Mouse (Mus musculus): Measurements from ENCODE around the gene Ppp1cc. TPM values are rescaled to one million over a fixed set of nuclear protein-coding genes. Genes with fewer than 3 reads are reported as not detected.

Gene Ppp1cc
- polyA plus RNA-seq, 1 experiment: 73.9 TPM

DNA sequence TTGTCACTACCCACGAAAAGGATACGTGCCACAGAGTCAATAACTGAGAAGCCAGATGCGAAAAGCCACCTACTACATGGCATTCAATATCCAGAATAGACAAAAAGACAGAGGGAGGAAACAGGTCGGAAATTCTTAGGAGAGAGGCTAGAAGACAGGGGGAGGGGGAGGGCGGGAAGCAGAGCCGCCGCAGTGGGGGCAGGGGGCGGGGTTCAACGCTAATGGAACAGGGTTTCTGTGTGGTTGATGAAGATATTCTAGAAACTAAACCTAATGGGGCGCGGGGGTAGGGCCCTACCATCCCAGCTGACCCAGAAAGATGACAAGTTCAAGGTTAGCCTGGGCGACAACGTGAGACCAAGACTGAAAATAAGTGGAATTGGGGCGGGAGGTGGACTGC lies 4.1 kb upstream of the Ppp1cc start:
- TF ChIP-seq CTCF (IDR thresholded peaks at IDR 0.05; ENCODE audit: extremely low read depth, insufficient read depth, insufficient read length, insufficient replicate concordance) (no peak), POLR2A (IDR thresholded peaks at IDR 0.05; ENCODE audit: low read depth, low read length) (no peak)
- 46% methylated on average over 13 of the region's 14 CpGs for WGBS
- no peak overlapping the region for H3K27ac ChIP-seq (ENCODE audit: insufficient read depth, low read length)
- H3K4me3 ChIP-seq (ENCODE audit: extremely low read depth, insufficient read depth, insufficient read length): no peak overlapping the region
- DNase-seq (ENCODE audit: low read depth in 1 of 2, low spot score in 2 of 2): no peak
- no peaks in the 10 kb centered on the region for H3K36me3 ChIP-seq (ENCODE audit: control insufficient read depth, insufficient read depth, low read length)
- H3K4me1 ChIP-seq (ENCODE audit: control insufficient read depth, insufficient read depth, insufficient read length): no peaks in the 10 kb centered on the region
- no peaks in the 10 kb centered on the region for H3K27me3 ChIP-seq (ENCODE audit: control insufficient read depth, insufficient read depth, low read length)

DNA sequence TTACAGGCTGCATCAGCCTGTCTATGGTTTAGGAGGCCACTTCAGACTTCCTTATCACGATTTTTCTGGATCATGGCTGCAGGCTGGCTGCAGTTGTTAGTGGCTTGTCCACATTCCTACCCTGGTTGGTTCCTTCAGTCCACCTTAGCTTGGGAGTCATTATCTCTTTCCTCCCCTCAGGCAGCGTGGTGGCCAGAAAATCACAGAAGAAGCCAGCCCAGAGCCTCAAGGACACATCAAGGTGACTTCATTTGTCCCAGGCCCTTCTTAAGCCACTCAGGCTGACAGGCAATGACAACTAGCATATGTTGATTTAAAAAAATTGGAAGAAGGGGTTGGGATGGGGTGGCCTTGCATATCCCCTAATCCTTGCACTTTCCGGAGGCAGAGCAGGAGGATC lies 3.3 kb upstream of the Ppp1cc start:
- Histone ChIP-seq H3K27ac (ENCODE audit: insufficient read depth, low read length) (no peak overlapping the region), H3K4me1 (ENCODE audit: control insufficient read depth, insufficient read depth, insufficient read length) (no peaks in the 10 kb centered on the region), H3K36me3 (ENCODE audit: control insufficient read depth, insufficient read depth, low read length) (no peaks in the 10 kb centered on the region), H3K4me3 (ENCODE audit: extremely low read depth, insufficient read depth, insufficient read length) (no peak overlapping the region), H3K27me3 (ENCODE audit: control insufficient read depth, insufficient read depth, low read length) (no peaks in the 10 kb centered on the region)
- TF ChIP-seq POLR2A (IDR thresholded peaks at IDR 0.05; ENCODE audit: low read depth, low read length) (no peak), CTCF (IDR thresholded peaks at IDR 0.05; ENCODE audit: extremely low read depth, insufficient read depth, insufficient read length, insufficient replicate concordance) (no peak)
- DNase-seq (ENCODE audit: low read depth in 1 of 2, low spot score in 2 of 2): no peak
- whole genome bisulfite sequencing: 74% methylated on average over 3 of the region's 3 CpGs

DNA sequence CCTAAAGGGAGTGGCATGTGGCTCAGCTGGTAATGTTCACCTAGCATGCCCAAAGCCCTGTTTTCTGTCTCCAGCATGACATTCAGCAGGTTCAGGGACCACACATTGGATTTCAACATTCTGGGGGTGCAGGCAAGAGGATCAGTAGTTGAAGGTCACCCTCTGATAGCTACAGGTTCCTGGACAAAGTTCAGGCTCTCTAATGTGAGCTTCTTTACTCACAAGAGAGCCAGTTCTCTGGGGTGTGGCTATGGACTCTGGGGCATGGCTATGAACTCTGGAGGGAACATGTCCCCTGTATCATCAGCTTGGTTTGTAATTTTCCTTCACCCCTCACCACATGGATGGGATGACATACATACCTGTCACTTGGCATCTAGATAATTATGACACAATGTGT lies 2.5 kb upstream of the Ppp1cc start:
- no peak for DNase-seq (ENCODE audit: low read depth in 1 of 2, low spot score in 2 of 2)
- TF ChIP-seq CTCF (IDR thresholded peaks at IDR 0.05; ENCODE audit: extremely low read depth, insufficient read depth, insufficient read length, insufficient replicate concordance): no peak
- no peak for TF ChIP-seq POLR2A (IDR thresholded peaks at IDR 0.05; ENCODE audit: low read depth, low read length)
- no peaks in the 10 kb centered on the region; the same call in 1 of the 2 replicates for H3K36me3 ChIP-seq (ENCODE audit: control insufficient read depth, insufficient read depth, low read length)
- no peaks in the 10 kb centered on the region for H3K27me3 ChIP-seq (ENCODE audit: control insufficient read depth, insufficient read depth, low read length)
- no peak overlapping the region for H3K4me3 ChIP-seq (ENCODE audit: extremely low read depth, insufficient read depth, insufficient read length)
- peaks cover under 1% of the 10 kb centered on the region; the same call in 1 of the 2 replicates for H3K4me1 ChIP-seq (ENCODE audit: control insufficient read depth, insufficient read depth, insufficient read length)
- H3K27ac ChIP-seq (ENCODE audit: insufficient read depth, low read length): no peak overlapping the region

DNA sequence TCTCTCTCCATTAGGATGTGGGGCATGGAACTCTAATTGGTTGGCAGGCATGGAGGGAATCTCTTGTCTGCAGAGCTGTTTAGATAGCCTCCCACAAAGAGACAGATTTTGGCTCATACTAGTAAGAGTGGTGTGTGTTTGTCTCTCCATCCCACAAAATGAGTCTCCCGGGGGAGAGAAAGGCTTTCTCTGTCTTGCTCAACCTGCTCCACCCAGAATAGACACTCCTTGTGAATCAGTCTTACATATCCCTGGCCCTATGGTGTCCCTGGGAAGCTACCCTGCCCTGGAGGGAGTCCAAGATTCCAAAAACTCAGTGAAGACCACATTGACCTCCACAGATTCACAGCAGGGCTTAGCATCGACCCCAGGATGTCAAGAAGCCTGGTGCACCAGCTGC lies 1.6 kb upstream of the Ppp1cc start:
- H3K36me3 ChIP-seq (ENCODE audit: control insufficient read depth, insufficient read depth, low read length): no peaks in the 10 kb centered on the region; the same call in 1 of the 2 replicates
- DNase-seq (ENCODE audit: low read depth in 1 of 2, low spot score in 2 of 2): no peak
- H3K4me3 ChIP-seq (ENCODE audit: extremely low read depth, insufficient read depth, insufficient read length): no peak overlapping the region
- H3K27me3 ChIP-seq (ENCODE audit: control insufficient read depth, insufficient read depth, low read length): no peaks in the 10 kb centered on the region
- TF ChIP-seq POLR2A (IDR thresholded peaks at IDR 0.05; ENCODE audit: low read depth, low read length) (no peak), CTCF (IDR thresholded peaks at IDR 0.05; ENCODE audit: extremely low read depth, insufficient read depth, insufficient read length, insufficient replicate concordance) (no peak)
- 81% methylated on average over 2 of the region's 2 CpGs for WGBS
- H3K4me1 ChIP-seq (ENCODE audit: control insufficient read depth, insufficient read depth, insufficient read length): peaks cover 4% of the 10 kb centered on the region; the same call in 1 of the 2 replicates
- no peak overlapping the region for H3K27ac ChIP-seq (ENCODE audit: insufficient read depth, low read length)

DNA sequence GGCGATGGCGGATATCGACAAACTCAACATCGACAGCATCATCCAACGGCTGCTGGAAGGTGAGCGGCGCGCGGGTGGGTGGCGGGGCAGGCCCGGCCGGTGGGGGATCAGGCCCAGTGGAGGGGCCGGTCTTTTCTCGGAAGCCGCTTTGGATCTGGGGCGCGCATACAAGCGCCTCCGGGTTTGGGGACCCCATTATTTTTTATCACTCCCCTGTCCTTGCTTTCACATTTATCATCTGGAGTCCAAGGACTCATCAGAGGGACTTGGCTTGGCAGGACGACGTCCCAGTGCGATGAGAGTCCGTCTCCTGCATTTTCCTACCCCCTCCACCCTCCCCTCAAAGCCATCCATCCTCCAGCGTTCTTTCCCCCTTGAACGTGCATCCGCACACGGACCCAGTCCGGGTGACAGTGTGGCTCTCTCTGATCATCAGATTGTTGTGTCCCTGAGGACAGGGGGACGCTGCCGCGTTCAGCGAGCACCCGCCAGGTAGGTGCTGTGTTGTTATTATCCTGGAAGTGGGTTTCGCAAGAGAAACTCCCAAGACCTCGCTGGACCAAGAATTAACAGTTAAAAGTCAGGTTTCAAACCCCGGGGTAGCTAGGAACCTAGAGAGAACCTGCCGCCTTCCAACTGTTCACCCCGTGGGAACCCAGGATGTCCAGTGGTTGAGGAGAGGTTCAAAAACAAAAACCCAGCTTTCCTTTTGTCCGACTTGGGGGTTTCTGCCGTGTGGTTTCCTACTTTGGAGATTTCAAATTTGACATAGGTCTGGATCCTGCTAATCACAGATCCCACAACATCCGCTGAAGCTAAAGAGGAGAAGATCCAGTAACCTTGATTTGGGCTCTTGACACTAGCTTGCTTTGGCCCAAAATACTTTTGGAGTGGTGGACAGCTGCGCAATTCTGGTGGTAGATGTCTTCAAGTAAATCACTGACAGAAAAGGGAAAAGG lies 758 bp downstream of the Ppp1cc start:
- TF ChIP-seq POLR2A (IDR thresholded peaks at IDR 0.05; ENCODE audit: low read depth, low read length): no peak
- TF ChIP-seq CTCF (IDR thresholded peaks at IDR 0.05; ENCODE audit: extremely low read depth, insufficient read depth, insufficient read length, insufficient replicate concordance): no peak

DNA sequence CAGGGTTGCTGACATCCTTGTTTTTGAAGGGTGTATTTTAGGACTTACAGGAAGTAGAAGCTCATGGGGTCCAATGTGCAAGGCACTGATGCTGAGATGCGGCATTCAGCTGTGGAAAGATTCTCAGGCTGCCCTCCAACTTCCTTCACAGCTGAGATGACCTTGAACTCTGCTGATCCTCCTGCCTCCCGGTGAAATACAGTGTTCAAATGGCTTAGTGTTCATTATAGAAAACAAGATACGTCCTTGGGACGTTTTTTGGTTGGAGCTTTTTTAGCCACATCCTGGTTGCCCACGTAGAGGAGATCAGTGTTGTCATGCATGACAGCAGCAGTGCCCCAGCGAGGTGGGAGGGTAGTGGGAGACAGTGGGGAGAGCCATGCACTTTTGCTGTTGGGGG lies 5.1 kb downstream of the Ppp1cc start:
- H3K27me3 ChIP-seq (ENCODE audit: control insufficient read depth, insufficient read depth, low read length): no peaks in the 10 kb centered on the region
- peaks cover 8% of the 10 kb centered on the region for H3K36me3 ChIP-seq (ENCODE audit: control insufficient read depth, insufficient read depth, low read length)
- TF ChIP-seq CTCF (IDR thresholded peaks at IDR 0.05; ENCODE audit: extremely low read depth, insufficient read depth, insufficient read length, insufficient replicate concordance): no peak
- TF ChIP-seq POLR2A (IDR thresholded peaks at IDR 0.05; ENCODE audit: low read depth, low read length): no peak
- 8% methylated on average over 6 of the region's 6 CpGs for WGBS
- no peak overlapping the region for H3K4me3 ChIP-seq (ENCODE audit: extremely low read depth, insufficient read depth, insufficient read length)
- peak overlapping the region; percentile 76 for H3K27ac ChIP-seq (ENCODE audit: insufficient read depth, low read length)
- H3K4me1 ChIP-seq (ENCODE audit: control insufficient read depth, insufficient read depth, insufficient read length): peaks cover 27% of the 10 kb centered on the region; the same call in 1 of the 2 replicates
- DNase-seq (ENCODE audit: low read depth in 1 of 2, low spot score in 2 of 2): no peak

More for the DNA sequence above, 758 bp downstream of the Ppp1cc start:
- H3K36me3 ChIP-seq (ENCODE audit: control insufficient read depth, insufficient read depth, low read length): no peaks in the 10 kb centered on the region; the same call in 1 of the 2 replicates
- H3K4me1 ChIP-seq (ENCODE audit: control insufficient read depth, insufficient read depth, insufficient read length): peaks cover 23% of the 10 kb centered on the region; the same call in 1 of the 2 replicates
- no peak for DNase-seq (ENCODE audit: low read depth in 1 of 2, low spot score in 2 of 2)
- no peaks in the 10 kb centered on the region for H3K27me3 ChIP-seq (ENCODE audit: control insufficient read depth, insufficient read depth, low read length)
- whole genome bisulfite sequencing: 1% methylated on average over 42 of the region's 42 CpGs
- H3K27ac ChIP-seq (ENCODE audit: insufficient read depth, low read length): peak overlapping the region; percentile 74
- H3K4me3 ChIP-seq (ENCODE audit: extremely low read depth, insufficient read depth, insufficient read length): peak overlapping the region; percentile 90

DNA sequence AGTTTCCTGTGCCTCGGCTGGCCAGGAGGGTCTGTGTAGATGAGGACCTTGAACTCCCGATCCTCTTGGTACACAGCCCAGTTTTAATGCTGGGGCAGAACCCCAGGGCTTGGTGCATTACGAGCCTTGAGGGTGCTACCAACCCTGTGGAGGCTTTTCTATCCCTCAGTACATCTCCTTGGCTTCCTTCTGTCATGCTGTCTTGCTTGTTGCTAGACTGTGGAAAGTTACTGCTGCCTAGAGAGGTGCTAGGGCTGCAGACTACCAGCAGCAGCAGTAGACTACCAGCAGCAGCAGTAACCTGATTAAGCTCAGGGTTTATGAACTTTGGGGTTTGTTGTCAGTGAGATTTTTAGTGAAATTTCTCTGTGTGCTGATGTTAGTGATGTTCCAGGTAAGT lies 5.9 kb downstream of the Ppp1cc start:
- 79% methylated on average over 3 of the region's 3 CpGs for WGBS

More for the DNA sequence above, 5.9 kb downstream of the Ppp1cc start:
- H3K36me3 ChIP-seq (ENCODE audit: control insufficient read depth, insufficient read depth, low read length): peaks cover 14% of the 10 kb centered on the region
- H3K27me3 ChIP-seq (ENCODE audit: control insufficient read depth, insufficient read depth, low read length): no peaks in the 10 kb centered on the region
- DNase-seq (ENCODE audit: low read depth in 1 of 2, low spot score in 2 of 2): no peak
- TF ChIP-seq CTCF (IDR thresholded peaks at IDR 0.05; ENCODE audit: extremely low read depth, insufficient read depth, insufficient read length, insufficient replicate concordance) (no peak), POLR2A (IDR thresholded peaks at IDR 0.05; ENCODE audit: low read depth, low read length) (no peak)
- H3K27ac ChIP-seq (ENCODE audit: insufficient read depth, low read length): no peak overlapping the region
- peaks cover 27% of the 10 kb centered on the region; the same call in 1 of the 2 replicates for H3K4me1 ChIP-seq (ENCODE audit: control insufficient read depth, insufficient read depth, insufficient read length)
- H3K4me3 ChIP-seq (ENCODE audit: extremely low read depth, insufficient read depth, insufficient read length): no peak overlapping the region
